Mouse (Mus musculus): ENCODE data around the gene Slc39a11. TPM values are rescaled to one million over a fixed set of nuclear protein-coding genes. Genes with fewer than 3 reads are reported as not detected.
A peak's percentile ranks its signal among the peaks of the same experiment; 100 is the strongest.

Gene Slc39a11
- total and polyA plus RNA-seq, 3 experiments = 43.2 to 54.4 (median 51.0) TPM

DNA sequence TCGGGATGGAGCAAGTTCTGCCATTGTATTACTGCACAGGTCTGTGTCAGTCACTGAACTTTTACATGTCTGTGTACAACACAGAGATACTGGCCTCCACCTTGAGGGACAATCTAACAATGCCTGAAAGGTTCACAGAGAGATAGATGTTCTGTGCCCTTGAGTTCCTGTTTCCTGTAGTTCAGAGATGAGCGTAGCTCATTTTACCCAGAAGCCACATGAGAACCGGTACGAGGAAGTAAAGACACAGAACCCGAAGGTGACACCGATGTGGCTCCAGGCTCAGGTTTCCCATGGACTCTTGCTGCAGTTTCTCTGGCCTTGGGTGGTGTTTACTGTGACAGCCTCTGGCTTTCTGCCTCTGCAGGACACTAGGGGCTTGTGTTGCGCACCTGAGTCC lies 398.7 kb downstream of the Slc39a11 start:
- peaks cover 0 to 38% of the 10 kb centered on the region in 2 experiments for H3K36me3 ChIP-seq (replicated peaks in 1 of 2; ENCODE audit: control insufficient read depth in 1 of 2, insufficient read depth in 1 of 2, low read length in 1 of 2)
- DNase-seq (ENCODE audit: extremely low read depth) = peak; percentile 63
- dilution Hi-C loops (cut with MboI; ENCODE audit: extremely low pct_ligation_motif_present, extremely low pct_unique_long_range_greater_than_20kb, low sequenced_read_pairs) = no loop called here
- no peak overlapping the region for H3K4me2 ChIP-seq (ENCODE audit: insufficient read depth, low read depth, poor library complexity, severe bottlenecking)
- H3K9ac ChIP-seq (ENCODE audit: insufficient read depth, low read depth) = no peak overlapping the region
- H3K4me1 ChIP-seq (ENCODE audit: control insufficient read depth in 1 of 2, insufficient read depth in 2 of 2) = peaks cover 9 to 34% of the 10 kb centered on the region in 2 experiments
- H3K4me3 ChIP-seq (replicated peaks in 1 of 3; ENCODE audit: low read depth in 2 of 3, low read length in 2 of 3, poor library complexity in 1 of 3) = no peak overlapping the region
- H3K9me3 ChIP-seq (replicated peaks; ENCODE audit: low read length) = no peaks in the 10 kb centered on the region
- in situ Hi-C loops (cut with MboI; ENCODE audit: low pct_ligation_motif_present, low pct_unique_long_range_greater_than_20kb, low sequenced_read_pairs) = no loop called here
- TF ChIP-seq ZMIZ1 (IDR thresholded peaks at IDR 0.05; ENCODE audit: low read depth, low read length) (no peak), JUN (IDR thresholded peaks at IDR 0.05; ENCODE audit: insufficient read depth, low read depth, low read length) (no peak; the same call in 1 of the 2 replicates), MAX (IDR thresholded peaks at IDR 0.05; ENCODE audit: low read length) (peak; percentile 38; the same call in 1 of the 2 replicates), SMC3 (IDR thresholded peaks at IDR 0.05; ENCODE audit: low read depth, low read length) (no peak), JUND (conservative IDR thresholded peaks at IDR 0.05; ENCODE audit: low read depth, low read length) (0 out of 2 replicates have a peak, but pooled peaks have one; percentile 13), EP300 (IDR thresholded peaks at IDR 0.05; ENCODE audit: low read length) (0 out of 2 replicates have a peak, but pooled peaks have one; percentile 32), KAT2A (IDR thresholded peaks at IDR 0.05; ENCODE audit: insufficient replicate concordance, low read length) (0 out of 2 replicates have a peak, but pooled peaks have one; percentile 13), RAD21 (IDR thresholded peaks at IDR 0.05; ENCODE audit: low read depth, low read length) (no peak), ELF1 (IDR thresholded peaks at IDR 0.05; ENCODE audit: low read depth, low read length) (peak; percentile 67), UBTF (IDR thresholded peaks at IDR 0.05; ENCODE audit: low read depth, low read length) (no peak), POLR2AphosphoS2 (IDR thresholded peaks at IDR 0.05; ENCODE audit: low read depth, low read length) (no peak), NRF1 (IDR thresholded peaks at IDR 0.05; ENCODE audit: low read depth, low read length) (no peak), IRF4 (IDR thresholded peaks at IDR 0.05; ENCODE audit: low read depth, low read length) (peak; percentile 33; the same call in 1 of the 2 replicates)
- H3K79me2 ChIP-seq (replicated peaks; ENCODE audit: control insufficient read depth, extremely low read depth, insufficient read depth, poor library complexity, severe bottlenecking) = no peaks in the 10 kb centered on the region
- no peak overlapping the region for H3K27ac ChIP-seq (ENCODE audit: insufficient read depth, low read depth)
- H3K27me3 ChIP-seq (replicated peaks) = no peaks in the 10 kb centered on the region

DNA sequence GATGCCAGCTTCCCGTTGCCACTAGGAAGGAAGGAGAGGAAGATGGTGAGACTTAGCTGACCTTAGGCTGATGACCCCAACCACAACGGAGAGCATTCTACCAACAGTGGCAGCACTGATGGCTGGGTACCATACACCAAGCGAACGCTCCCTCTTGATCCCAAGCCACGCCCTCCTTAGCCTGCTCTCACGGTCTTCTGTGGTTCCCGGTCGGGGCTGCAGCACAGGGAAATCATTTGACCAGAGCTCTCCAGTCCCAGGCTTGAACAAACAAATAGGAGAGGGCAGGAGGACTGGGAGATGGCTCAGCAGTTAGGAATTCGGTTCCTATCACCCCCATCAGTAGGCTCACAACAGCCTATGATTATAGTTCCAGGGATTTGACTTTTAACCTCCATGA lies 403.4 kb downstream of the Slc39a11 start:
- H3K79me2 ChIP-seq (replicated peaks; ENCODE audit: control insufficient read depth, extremely low read depth, insufficient read depth, poor library complexity, severe bottlenecking) = no peaks in the 10 kb centered on the region
- dilution Hi-C loops (cut with MboI; ENCODE audit: extremely low pct_ligation_motif_present, extremely low pct_unique_long_range_greater_than_20kb, low sequenced_read_pairs) (no loop called here), in situ Hi-C loops (cut with MboI; ENCODE audit: low pct_ligation_motif_present, low pct_unique_long_range_greater_than_20kb, low sequenced_read_pairs) (no loop called here)
- no peak for DNase-seq (ENCODE audit: extremely low read depth)
- no peak overlapping the region for H3K4me3 ChIP-seq (replicated peaks in 1 of 3; ENCODE audit: low read depth in 2 of 3, low read length in 2 of 3, poor library complexity in 1 of 3)
- H3K36me3 ChIP-seq (replicated peaks in 1 of 2; ENCODE audit: control insufficient read depth in 1 of 2, insufficient read depth in 1 of 2, low read length in 1 of 2) = peaks cover 0 to 52% of the 10 kb centered on the region in 2 experiments
- H3K27ac ChIP-seq (ENCODE audit: insufficient read depth, low read depth) = no peak overlapping the region
- no peak overlapping the region for H3K4me2 ChIP-seq (ENCODE audit: insufficient read depth, low read depth, poor library complexity, severe bottlenecking)
- peaks cover 7 to 8% of the 10 kb centered on the region in 2 experiments for H3K4me1 ChIP-seq (ENCODE audit: control insufficient read depth in 1 of 2, insufficient read depth in 2 of 2)
- no peak for TF ChIP-seq CTCF (conservative IDR thresholded peaks at IDR 0.05 in 1 of 2, IDR thresholded peaks at IDR 0.05 in 1 of 2; ENCODE audit: low read depth in 2 of 2, low read length in 2 of 2)
- no peak for TF ChIP-seq NELFE (IDR thresholded peaks at IDR 0.05; ENCODE audit: low read depth, low read length)
- TF ChIP-seq JUND (conservative IDR thresholded peaks at IDR 0.05; ENCODE audit: low read depth, low read length) = no peak
- no peak for TF ChIP-seq PAX5 (IDR thresholded peaks at IDR 0.05; ENCODE audit: low read length)
- TF ChIP-seq ZKSCAN1 (IDR thresholded peaks at IDR 0.05; ENCODE audit: borderline replicate concordance, low read depth, low read length) = no peak
- TF ChIP-seq MEF2A (IDR thresholded peaks at IDR 0.05; ENCODE audit: borderline replicate concordance, low read depth, low read length) = no peak
- no peak for TF ChIP-seq ZNF384 (IDR thresholded peaks at IDR 0.05; ENCODE audit: low read depth, low read length)
- TF ChIP-seq KAT2A (IDR thresholded peaks at IDR 0.05; ENCODE audit: insufficient replicate concordance, low read length) = no peak
- no peak for TF ChIP-seq ZC3H11A (IDR thresholded peaks at IDR 0.05; ENCODE audit: low read depth, low read length)
- no peak for TF ChIP-seq RCOR1 (conservative IDR thresholded peaks at IDR 0.05; ENCODE audit: low read depth, low read length)
- no peak for TF ChIP-seq USF2 (conservative IDR thresholded peaks at IDR 0.05; ENCODE audit: low read depth, low read length)
- TF ChIP-seq ETS1 (conservative IDR thresholded peaks at IDR 0.05; ENCODE audit: low read depth, low read length) = no peak
- no peak for TF ChIP-seq RAD21 (IDR thresholded peaks at IDR 0.05; ENCODE audit: low read depth, low read length)
- TF ChIP-seq MAZ (IDR thresholded peaks at IDR 0.05; ENCODE audit: low read depth, low read length) = no peak
- TF ChIP-seq CHD1 (IDR thresholded peaks at IDR 0.05; ENCODE audit: low read depth, low read length) = no peak
- H3K9me3 ChIP-seq (replicated peaks; ENCODE audit: low read length) = no peaks in the 10 kb centered on the region
- H3K9ac ChIP-seq (ENCODE audit: insufficient read depth, low read depth) = no peak overlapping the region
- no peaks in the 10 kb centered on the region for H3K27me3 ChIP-seq (replicated peaks)

Measured in CH12.LX (cell line).